Mouse (Mus musculus): ENCODE data around the gene Tor3a.
A peak's percentile ranks its signal among the peaks of the same experiment; 100 is the strongest.

DNA sequence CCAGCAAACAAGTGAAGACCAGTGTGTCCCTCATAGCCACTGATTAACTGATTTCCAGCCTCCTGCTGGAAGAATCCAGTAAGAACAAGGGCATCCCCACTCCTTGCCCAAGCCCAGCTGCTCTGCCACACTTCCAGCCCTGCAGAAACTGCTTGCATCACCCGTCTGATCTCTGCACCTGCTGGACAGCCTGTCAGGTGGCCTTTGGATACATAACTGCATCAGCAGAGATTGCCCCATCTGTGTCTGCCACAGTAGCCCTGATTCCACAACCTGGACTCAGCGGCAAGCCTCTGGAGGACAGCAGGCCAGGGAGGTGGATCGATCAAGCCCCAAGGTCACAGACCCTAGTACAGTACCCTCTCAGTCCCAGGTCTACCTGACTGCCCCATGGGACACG lies 16.6 kb downstream of the Tor3a start:
- TF ChIP-seq CTCF (conservative IDR thresholded peaks at IDR 0.05; ENCODE audit: insufficient read depth, insufficient read length, low read depth, low read length) (0 out of 2 replicates have a peak, but pooled peaks have one; percentile 27), POLR2A (IDR thresholded peaks at IDR 0.05; ENCODE audit: low read depth, low read length) (no peak)

Measured in kidney, adult 2 months (tissue).